Mouse (Mus musculus) forebrain, embryonic 11.5 days (tissue): ENCODE measurements at regions not wholly inside any gene's neighbourhood (a gene's known extent, or its start where the extent isn't known, plus 50 kb on each side); places are given as distances from the start of the nearest gene placed in this dataset.

Experiments used
- ATAC-seq: fragments of 200-750 bp; cut with Nextera tagmentation; replicated peaks from 2 replicates; pipeline ENCODE4 v1.8.0; 2017; ENCODE audit warnings: moderate TSS enrichment; ENCODE audit not compliant: low FRiP score
- DNase-seq: peaks from one replicate; pipeline ENCODE4 v3.0.0-alpha.2; 2017; ENCODE audit warnings: low spot score
- H3K27ac ChIP-seq: fragments of 300-500 bp; sonication (generic); 2 replicates; pipeline ENCODE4 v1.5.1; 2014; ENCODE audit warnings: low read depth, low read length
- H3K27me3 ChIP-seq: fragments of 300-500 bp; sonication (generic); 2 replicates; pipeline ENCODE4 v1.6.1; 2014; ENCODE audit warnings: mild to moderate bottlenecking, low read length, mixed read lengths; ENCODE audit not compliant: control insufficient read depth, insufficient read depth
- H3K36me3 ChIP-seq: fragments of 300-500 bp; sonication (generic); 2 replicates; pipeline ENCODE4 v1.6.1; 2014; ENCODE audit warnings: mild to moderate bottlenecking, low read length, moderate library complexity, mixed read lengths; ENCODE audit not compliant: control insufficient read depth, insufficient read depth
- H3K4me1 ChIP-seq: fragments of 300-500 bp; sonication (generic); replicated peaks from 2 replicates; pipeline ENCODE4 v1.6.1; 2014; ENCODE audit warnings: low read length, mixed read lengths; ENCODE audit not compliant: control insufficient read depth, insufficient read depth
- H3K4me2 ChIP-seq: fragments of 300-500 bp; sonication (generic); 2 replicates; pipeline ENCODE4 v1.6.1; 2014; ENCODE audit warnings: low read depth, mild to moderate bottlenecking, low read length, moderate library complexity, mixed read lengths; ENCODE audit not compliant: severe bottlenecking
- H3K4me3 ChIP-seq: fragments of 300-500 bp; sonication (generic); 2 replicates; pipeline ENCODE4 v1.5.1; 2014; ENCODE audit warnings: low read depth, low read length
- H3K9ac ChIP-seq: fragments of 300-500 bp; sonication (generic); 2 replicates; pipeline ENCODE4 v1.6.1; 2014; ENCODE audit warnings: low read length
- H3K9me3 ChIP-seq: fragments of 300-500 bp; sonication (generic); 2 replicates; pipeline ENCODE4 v1.6.1; 2016; ENCODE audit warnings: low read length, mixed read lengths; ENCODE audit not compliant: control insufficient read depth
- WGBS: fragments of 180-500 bp; shearing (Covaris S2); extraction: QIAGEN DNeasy Blood & Tissue Kit; methylation state at CpG from one replicate; pipeline ENCODE4 v1.1.7; 2014; 5-methylcytosine and 5-hydroxymethylcytosine counted together

GRCm38 (mm10) chr2:28304712-28305111 lies 111.9 kb downstream of the Olfm1 start:
- ATAC-seq = no peak
- WGBS = 8% methylated on average over 3 of the region's 3 CpGs
- no peak overlapping the region for H3K4me3 ChIP-seq
- no peak overlapping the region for H3K4me2 ChIP-seq
- H3K9ac ChIP-seq = no peak overlapping the region
- no peaks in the 10 kb centered on the region for H3K27me3 ChIP-seq
- H3K27ac ChIP-seq = no peak overlapping the region
- H3K4me1 ChIP-seq = no peaks in the 10 kb centered on the region
- no peaks in the 10 kb centered on the region for H3K9me3 ChIP-seq
- no peaks in the 10 kb centered on the region for H3K36me3 ChIP-seq
- peak; percentile 75 for DNase-seq

DNA sequence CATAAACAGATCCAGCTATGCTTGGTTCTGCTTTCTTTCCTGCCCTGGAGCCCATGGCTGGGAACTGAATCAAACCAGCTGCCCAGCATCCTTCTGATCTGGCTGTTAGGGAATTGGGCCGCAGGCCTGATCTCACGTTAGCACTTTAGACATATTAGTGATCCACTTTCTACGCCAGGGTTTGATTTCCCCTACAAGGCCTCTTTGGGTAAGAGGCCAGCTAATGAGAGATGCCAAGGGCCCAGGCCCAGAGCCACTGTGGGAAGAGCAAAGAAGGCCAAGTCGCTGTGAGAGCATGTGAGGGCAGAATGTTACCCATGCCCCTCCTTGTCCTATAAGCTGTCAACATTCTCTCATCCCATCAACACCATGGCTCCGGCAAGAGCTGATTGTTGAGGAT lies 116.3 kb downstream of the Olfm1 start:
- Histone ChIP-seq H3K27me3 (no peaks in the 10 kb centered on the region), H3K9me3 (no peaks in the 10 kb centered on the region), H3K4me1 (no peaks in the 10 kb centered on the region), H3K36me3 (no peaks in the 10 kb centered on the region), H3K9ac (no peak overlapping the region), H3K4me3 (no peak overlapping the region), H3K4me2 (no peak overlapping the region), H3K27ac (no peak overlapping the region)
- no peak for DNase-seq
- no peak for ATAC-seq
- 91% methylated on average over 5 of the region's 5 CpGs for WGBS

GRCm38 (mm10) chr2:28312212-28312611 lies 119.4 kb downstream of the Olfm1 start:
- DNase-seq (no peak), ATAC-seq (no peak)
- no peak overlapping the region for H3K4me2 ChIP-seq
- H3K4me1 ChIP-seq = no peaks in the 10 kb centered on the region
- no peaks in the 10 kb centered on the region for H3K36me3 ChIP-seq
- H3K9ac ChIP-seq = no peak overlapping the region
- H3K27ac ChIP-seq = no peak overlapping the region
- no peak overlapping the region for H3K4me3 ChIP-seq
- no peaks in the 10 kb centered on the region for H3K9me3 ChIP-seq
- 87% methylated on average over 6 of the region's 6 CpGs for WGBS
- H3K27me3 ChIP-seq = no peaks in the 10 kb centered on the region

DNA sequence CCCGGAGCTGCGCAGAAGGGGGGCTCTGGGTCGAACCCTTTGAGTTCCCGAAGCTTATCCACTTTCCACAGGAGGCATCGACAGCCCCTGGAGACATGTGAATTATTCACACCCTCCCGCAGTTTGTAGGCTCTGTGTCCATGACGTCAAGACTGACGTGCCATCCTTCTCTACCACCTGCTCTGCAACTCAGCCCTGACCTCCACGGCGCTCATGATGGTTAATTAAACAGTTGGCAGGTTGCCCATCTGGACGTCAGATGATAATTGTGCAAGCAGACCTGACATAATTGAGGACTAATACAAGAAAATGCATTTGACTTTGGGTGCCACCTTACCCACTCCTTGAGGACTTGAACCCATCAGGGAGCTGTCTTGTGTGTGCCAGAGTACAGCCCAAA lies 121.1 kb upstream of the Ppp1r26 start:
- Histone ChIP-seq H3K27me3 (no peaks in the 10 kb centered on the region), H3K4me3 (no peak overlapping the region), H3K27ac (no peak overlapping the region), H3K4me1 (no peaks in the 10 kb centered on the region; the same call in 1 of the 2 replicates), H3K9ac (no peak overlapping the region), H3K36me3 (no peaks in the 10 kb centered on the region), H3K9me3 (no peaks in the 10 kb centered on the region), H3K4me2 (no peak overlapping the region)
- no peak for ATAC-seq
- 79% methylated on average over 11 of the region's 11 CpGs for WGBS
- DNase-seq = no peak

GRCm38 (mm10) chr2:28326056-28326455 lies 120.5 kb upstream of the Ppp1r26 start:
- WGBS = 80% methylated on average over 6 of the region's 6 CpGs
- DNase-seq (no peak), ATAC-seq (no peak)
- H3K4me3 ChIP-seq = no peak overlapping the region
- no peak overlapping the region for H3K27ac ChIP-seq
- H3K4me2 ChIP-seq = no peak overlapping the region
- H3K27me3 ChIP-seq = no peaks in the 10 kb centered on the region
- no peaks in the 10 kb centered on the region for H3K9me3 ChIP-seq
- H3K4me1 ChIP-seq = no peaks in the 10 kb centered on the region; the same call in 1 of the 2 replicates
- no peak overlapping the region for H3K9ac ChIP-seq
- no peaks in the 10 kb centered on the region for H3K36me3 ChIP-seq

GRCm38 (mm10) chr2:28326682-28327081 lies 119.9 kb upstream of the Ppp1r26 start:
- Histone ChIP-seq H3K27ac (no peak overlapping the region), H3K4me2 (no peak overlapping the region), H3K9ac (no peak overlapping the region), H3K36me3 (no peaks in the 10 kb centered on the region), H3K27me3 (no peaks in the 10 kb centered on the region), H3K9me3 (no peaks in the 10 kb centered on the region), H3K4me1 (no peaks in the 10 kb centered on the region; the same call in 1 of the 2 replicates), H3K4me3 (no peak overlapping the region)
- DNase-seq (no peak), ATAC-seq (no peak)
- 86% methylated on average over 3 of the region's 3 CpGs for WGBS

DNA sequence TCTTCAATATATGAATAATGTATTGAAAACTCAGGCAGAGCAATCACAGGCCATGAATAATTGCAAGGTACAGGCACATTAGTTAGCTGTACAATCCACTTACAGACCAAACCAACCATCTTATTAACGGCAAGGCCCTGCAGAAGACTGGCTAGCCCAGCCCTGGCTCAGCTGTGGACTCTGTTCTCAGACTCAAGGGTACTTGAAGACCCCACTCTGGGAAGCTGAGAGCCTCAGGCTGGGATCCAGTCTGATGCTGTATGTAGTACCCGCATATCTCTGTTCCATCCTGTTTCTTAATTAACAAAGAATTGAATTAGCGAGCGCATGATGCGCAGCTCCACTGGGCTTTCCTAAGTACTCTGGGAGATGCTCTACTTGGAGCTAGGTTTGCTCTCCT lies 117.5 kb upstream of the Ppp1r26 start:
- ATAC-seq (no peak), DNase-seq (no peak)
- Histone ChIP-seq H3K4me2 (no peak overlapping the region), H3K27ac (no peak overlapping the region), H3K9ac (no peak overlapping the region), H3K36me3 (no peaks in the 10 kb centered on the region), H3K4me3 (no peak overlapping the region), H3K27me3 (no peaks in the 10 kb centered on the region), H3K9me3 (no peaks in the 10 kb centered on the region), H3K4me1 (no peaks in the 10 kb centered on the region; the same call in 1 of the 2 replicates)
- 91% methylated on average over 5 of the region's 5 CpGs for WGBS

GRCm38 (mm10) chr2:28335141-28335789 lies 111.3 kb upstream of the Ppp1r26 start:
- peak; percentile 43 for DNase-seq
- H3K27ac ChIP-seq = no peak overlapping the region

GRCm38 (mm10) chr2:28335810-28336209 lies 110.8 kb upstream of the Ppp1r26 start:
- Histone ChIP-seq H3K27me3 (no peaks in the 10 kb centered on the region), H3K9ac (no peak overlapping the region), H3K9me3 (no peaks in the 10 kb centered on the region), H3K4me2 (no peak overlapping the region), H3K36me3 (no peaks in the 10 kb centered on the region), H3K4me3 (no peak overlapping the region), H3K27ac (no peak overlapping the region), H3K4me1 (no peaks in the 10 kb centered on the region)
- DNase-seq (no peak), ATAC-seq (no peak)
- 78% methylated on average over 3 of the region's 3 CpGs for WGBS

More at GRCm38 (mm10) chr2:28335141-28335789, 111.3 kb upstream of the Ppp1r26 start:
- WGBS = 55% methylated on average over 9 of the region's 9 CpGs
- H3K4me1 ChIP-seq = no peaks in the 10 kb centered on the region
- H3K4me3 ChIP-seq = no peak overlapping the region
- H3K27me3 ChIP-seq = no peaks in the 10 kb centered on the region
- no peak overlapping the region for H3K4me2 ChIP-seq
- H3K9ac ChIP-seq = no peak overlapping the region
- no peaks in the 10 kb centered on the region for H3K9me3 ChIP-seq
- ATAC-seq = no peak
- no peaks in the 10 kb centered on the region for H3K36me3 ChIP-seq
